Mouse (Mus musculus) erythroblast, embryonic 14.5 days (primary cell): ENCODE results near the gene Gm20422.

Experiments
- GATA1 ChIP-seq: IDR thresholded peaks from 2 replicates; pipeline ENCODE4 v1.6.1; 2012; ENCODE audit warnings: low read length, inconsistent platforms, mixed read lengths
- TAL1 ChIP-seq: IDR thresholded peaks from 3 replicates; pipeline ENCODE4 v1.6.1; 2012; ENCODE audit warnings: low read length, inconsistent platforms, mixed read lengths

DNA sequence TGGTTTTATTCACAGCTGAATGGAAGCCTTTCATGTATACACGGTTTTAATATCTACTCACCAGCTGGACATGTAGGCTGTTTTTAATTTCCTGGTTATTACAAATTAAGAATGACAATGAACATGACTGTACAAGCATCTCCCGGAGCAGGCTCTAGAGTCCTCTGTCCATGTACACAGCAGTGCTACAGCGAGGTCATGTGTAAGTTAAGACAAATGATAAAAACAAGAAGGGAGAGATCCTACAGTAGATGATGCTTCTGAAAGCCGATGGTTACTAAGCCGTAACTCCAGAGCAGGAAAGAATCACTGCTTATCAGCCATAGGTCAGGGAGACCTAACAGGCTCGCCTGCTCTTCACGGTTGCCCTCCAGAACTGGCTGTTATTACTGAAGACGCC lies 61.2 kb downstream of the Gm20422 start:
- TF ChIP-seq GATA1 (no peak), TAL1 (no peak)
